Mouse (Mus musculus): ENCODE data around the gene Keap1.

GRCm38 (mm10) chr9:21220490-21221382 is 18.4 kb downstream of the Keap1 start:
- TF ChIP-seq POLR2A (IDR thresholded peaks at IDR 0.05; ENCODE audit: insufficient read depth, low read depth, low read length), result no peak
- TF ChIP-seq CTCF (IDR thresholded peaks at IDR 0.05; ENCODE audit: insufficient read depth, low read depth, low read length), result peak; percentile 94

Data from olfactory bulb, adult 2 months (tissue).